Mouse (Mus musculus): ENCODE results near the gene Mrps7. TPM values are rescaled to one million over a fixed set of nuclear protein-coding genes. Genes with fewer than 3 reads are reported as not detected.
"Not testable (repeated sequence)": the region's sequence is repeated elsewhere in the genome, so short reads cannot be mapped to it uniquely, and the experiment has no call there.

Mrps7 gene
- polyA plus RNA-seq, 1 experiment from 2014 or later, result 69.9 TPM

- ATAC-seq (no peak), DNase-seq (ENCODE audit: low read depth, low spot score) (no peak)
- in situ Hi-C loops (cut with MboI; ENCODE audit: low pct_unique_long_range_greater_than_20kb), result loop anchor here (5.0 kb wide), 1 partner anchor 175 kb away; the partner anchor contains the start of genes Caskin2 and Tsen54
- no peaks in the 10 kb centered on the region for H3K27me3 ChIP-seq
- POLR2A ChIA-PET, result no interaction called here
- CTCF ChIA-PET, result interaction anchor here (1.6 kb wide), 1 partner anchor 86 kb away, joined by 3 read pairs; no protein-coding TSS in a partner anchor
- TF ChIP-seq CTCF (IDR thresholded peaks at IDR 0.05), result no peak
These were observed 33.2 kb downstream of the Mrps7 start for GRCm38 (mm10) chr11:115636960-115637359.

- CTCF ChIA-PET, result interaction anchor here (0.6 to 1.6 kb wide), 2 partner anchors 8 to 84 kb away, joined by 3 read pairs; no protein-coding TSS in a partner anchor
- no peaks in the 10 kb centered on the region for H3K27me3 ChIP-seq
- no peak for TF ChIP-seq CTCF (IDR thresholded peaks at IDR 0.05)
- no peak for ATAC-seq
- in situ Hi-C loops (cut with MboI; ENCODE audit: low pct_unique_long_range_greater_than_20kb), result loop anchor here (5.0 kb wide), 1 partner anchor 174 kb away; the partner anchor contains the start of genes Caskin2 and Tsen54
- DNase-seq (ENCODE audit: low read depth, low spot score), result no peak
- POLR2A ChIA-PET, result interaction anchor here (0.6 kb wide), 1 partner anchor 459 kb away, joined by 4 read pairs; no protein-coding TSS in a partner anchor
These were observed 35.0 kb downstream of the Mrps7 start for GRCm38 (mm10) chr11:115638498-115639409.

GRCm38 (mm10) chr11:115639540-115639939 is 35.8 kb downstream of the Mrps7 start:
- ATAC-seq (no peak), DNase-seq (ENCODE audit: low read depth, low spot score) (no peak)
- no peaks in the 10 kb centered on the region for H3K27me3 ChIP-seq
- POLR2A ChIA-PET, result no interaction called here
- TF ChIP-seq CTCF (IDR thresholded peaks at IDR 0.05), result no peak
- in situ Hi-C loops (cut with MboI; ENCODE audit: low pct_unique_long_range_greater_than_20kb), result loop anchor here (5.0 kb wide), 1 partner anchor 173 kb away; the partner anchor contains the start of genes Caskin2 and Tsen54
- CTCF ChIA-PET, result interaction anchor here (1.3 kb wide), 1 partner anchor 66 kb away, joined by 3 read pairs; no protein-coding TSS in a partner anchor

GRCm38 (mm10) chr11:115640311-115640828 is 36.6 kb downstream of the Mrps7 start:
- TF ChIP-seq CTCF (IDR thresholded peaks at IDR 0.05), result no peak
- DNase-seq (ENCODE audit: low read depth, low spot score) (no peak), ATAC-seq (no peak)
- CTCF ChIA-PET, result interaction anchor here (1.3 kb wide), 1 partner anchor 65 kb away, joined by 3 read pairs; no protein-coding TSS in a partner anchor
- POLR2A ChIA-PET, result no interaction called here
- no peaks in the 10 kb centered on the region for H3K27me3 ChIP-seq
- in situ Hi-C loops (cut with MboI; ENCODE audit: low pct_unique_long_range_greater_than_20kb), result loop anchor here (5.0 to 10.0 kb wide), 2 partner anchors 72 to 234 kb away; no protein-coding TSS in a partner anchor

- CTCF ChIA-PET, result interaction anchor here (1.1 to 1.4 kb wide), 3 partner anchors 10 to 72 kb away, joined by 3 to 5 read pairs (median 4); no protein-coding TSS in a partner anchor
- ATAC-seq, result no peak
- in situ Hi-C loops (cut with MboI; ENCODE audit: low pct_unique_long_range_greater_than_20kb), result loop anchor here (5.0 to 10.0 kb wide), 2 partner anchors 71 to 234 kb away; no protein-coding TSS in a partner anchor
- H3K27me3 ChIP-seq, result no peaks in the 10 kb centered on the region
- DNase-seq (ENCODE audit: low read depth, low spot score), result no peak
- no peak for TF ChIP-seq CTCF (IDR thresholded peaks at IDR 0.05)
- POLR2A ChIA-PET, result no interaction called here
These were observed 37.4 kb downstream of the Mrps7 start for GRCm38 (mm10) chr11:115640978-115641663.

- no peak for TF ChIP-seq CTCF (IDR thresholded peaks at IDR 0.05)
- ChIA-PET POLR2A (no interaction called here), CTCF (interaction anchor here (1.1 to 1.4 kb wide), 2 partner anchors 10 to 72 kb away, joined by 4 to 5 read pairs; no protein-coding TSS in a partner anchor)
- ATAC-seq, result no peak
- in situ Hi-C loops (cut with MboI; ENCODE audit: low pct_unique_long_range_greater_than_20kb), result loop anchor here (5.0 to 10.0 kb wide), 2 partner anchors 71 to 233 kb away; no protein-coding TSS in a partner anchor
- DNase-seq (ENCODE audit: low read depth, low spot score), result no peak
- no peaks in the 10 kb centered on the region for H3K27me3 ChIP-seq
These were observed 37.9 kb downstream of the Mrps7 start for GRCm38 (mm10) chr11:115641664-115642036.

- ChIA-PET POLR2A (no interaction called here), CTCF (interaction anchor here (0.7 to 1.1 kb wide), 2 partner anchors 11 to 77 kb away, joined by 3 to 5 read pairs; no protein-coding TSS in a partner anchor)
- ATAC-seq, result no peak
- no peak for DNase-seq (ENCODE audit: low read depth, low spot score)
- no peak for TF ChIP-seq CTCF (IDR thresholded peaks at IDR 0.05)
- in situ Hi-C loops (cut with MboI; ENCODE audit: low pct_unique_long_range_greater_than_20kb), result loop anchor here (5.0 to 10.0 kb wide), 2 partner anchors 70 to 232 kb away; no protein-coding TSS in a partner anchor
- no peaks in the 10 kb centered on the region for H3K27me3 ChIP-seq
These were observed 39.0 kb downstream of the Mrps7 start for GRCm38 (mm10) chr11:115642705-115643104.

GRCm38 (mm10) chr11:115643265-115643664 is 39.5 kb downstream of the Mrps7 start:
- in situ Hi-C loops (cut with MboI; ENCODE audit: low pct_unique_long_range_greater_than_20kb), result loop anchor here (5.0 to 10.0 kb wide), 2 partner anchors 69 to 232 kb away; no protein-coding TSS in a partner anchor
- POLR2A ChIA-PET, result no interaction called here
- no peak for TF ChIP-seq CTCF (IDR thresholded peaks at IDR 0.05)
- H3K27me3 ChIP-seq, result no peaks in the 10 kb centered on the region
- CTCF ChIA-PET, result interaction anchor here (1.1 to 1.3 kb wide), 2 partner anchors 11 to 72 kb away, joined by 5 to 6 read pairs; no protein-coding TSS in a partner anchor
- ATAC-seq (no peak), DNase-seq (ENCODE audit: low read depth, low spot score) (no peak)

GRCm38 (mm10) chr11:115644308-115644707 is 40.6 kb downstream of the Mrps7 start:
- TF ChIP-seq CTCF (IDR thresholded peaks at IDR 0.05), result no peak
- in situ Hi-C loops (cut with MboI; ENCODE audit: low pct_unique_long_range_greater_than_20kb), result loop anchor here (5.0 to 10.0 kb wide), 2 partner anchors 68 to 230 kb away; no protein-coding TSS in a partner anchor
- CTCF ChIA-PET, result interaction anchor here (1.3 kb wide), 1 partner anchor 71 kb away, joined by 6 read pairs; no protein-coding TSS in a partner anchor
- no peak for ATAC-seq
- no peaks in the 10 kb centered on the region for H3K27me3 ChIP-seq
- POLR2A ChIA-PET, result no interaction called here
- no peak for DNase-seq (ENCODE audit: low read depth, low spot score)

GRCm38 (mm10) chr11:115645498-115645897 is 41.8 kb downstream of the Mrps7 start:
- H3K27me3 ChIP-seq; DNase-seq (ENCODE audit: low read depth, low spot score); ATAC-seq; POLR2A ChIA-PET: not testable (repeated sequence)
- in situ Hi-C loops (cut with MboI; ENCODE audit: low pct_unique_long_range_greater_than_20kb), result loop anchor here (10.0 kb wide), 1 partner anchor 229 kb away; no protein-coding TSS in a partner anchor
- CTCF ChIA-PET, result interaction anchor here (3.6 kb wide), 1 partner anchor 69 kb away, joined by 24 read pairs; no protein-coding TSS in a partner anchor
